Mouse (Mus musculus): ENCODE measurements around the gene Ankrd28. TPM values are rescaled to one million over a fixed set of nuclear protein-coding genes. Genes with fewer than 3 reads are reported as not detected.
"Not testable (repeated sequence)": the region's sequence is repeated elsewhere in the genome, so short reads cannot be mapped to it uniquely, and the experiment has no call there.

The Ankrd28 gene
- polyA plus RNA-seq (2012; rRNA removed) = 4.5 and 7.3 TPM in 2 replicates

DNA sequence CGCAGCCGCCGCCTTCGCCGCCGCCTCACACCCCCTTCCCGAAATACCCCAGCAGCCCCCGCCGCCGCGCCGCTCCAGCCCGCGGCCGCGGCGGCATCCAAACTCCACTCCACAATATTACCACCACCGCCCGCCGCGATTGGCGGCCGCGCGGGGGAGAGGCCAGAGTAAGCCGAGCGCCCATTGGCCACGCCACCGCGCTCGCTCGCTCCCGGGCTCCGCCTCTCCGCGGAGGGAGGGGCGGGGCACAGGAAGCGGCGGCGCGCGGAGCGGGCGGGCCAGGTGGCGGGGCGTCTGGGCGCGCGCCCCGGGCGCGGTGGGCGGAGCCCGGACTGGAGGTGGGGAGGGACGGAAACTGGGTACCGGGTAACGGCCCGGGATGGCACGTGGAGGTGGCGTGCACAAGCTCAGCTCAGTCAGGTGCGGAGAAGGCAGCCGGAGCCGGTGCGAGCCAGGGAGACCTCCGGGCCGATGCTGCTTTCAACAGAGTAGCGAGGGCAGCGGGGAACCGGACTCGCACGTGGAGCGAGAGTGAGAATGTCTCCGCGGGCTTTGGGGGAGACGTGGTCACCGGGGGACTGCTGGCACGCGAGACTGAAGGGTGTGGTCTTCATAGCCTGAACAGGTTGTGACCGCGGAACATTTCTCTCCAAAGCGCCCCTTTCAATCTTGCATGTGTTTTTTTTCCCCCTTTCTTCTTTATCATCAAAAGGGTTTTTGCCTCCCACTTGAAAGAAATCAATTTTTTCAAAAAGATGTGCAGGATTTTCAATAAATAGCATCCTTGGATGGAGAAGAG, at the start of gene Ankrd28:
Gene Ankrd28 (minus strand): TSS at position 81 of the 799 bp plus-strand sequence.
- under 1% methylated on average over 81 of the region's 81 CpGs for WGBS
- peak; percentile 75 for DNase-seq (ENCODE audit: low read depth, low spot score)

DNA sequence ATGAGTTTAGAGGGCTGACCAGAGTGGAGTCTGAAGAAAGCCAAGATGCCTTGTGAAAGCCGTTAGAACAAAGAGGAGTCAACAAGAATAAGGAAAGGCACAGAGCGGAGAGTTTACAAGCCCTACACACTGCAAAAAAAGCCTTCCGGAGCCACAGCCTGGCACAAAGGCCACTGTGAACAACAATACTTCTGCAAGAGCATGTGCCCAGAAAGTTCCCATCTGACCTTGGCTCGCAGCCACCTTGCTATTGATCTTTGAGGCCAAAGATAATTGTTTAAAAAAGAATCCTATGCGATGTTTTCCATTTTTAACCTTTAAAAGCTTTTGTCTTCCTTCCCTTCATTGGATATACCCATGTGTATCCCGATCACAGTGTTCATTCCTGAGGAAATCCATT, 49.0 kb upstream of the Ankrd28 start:
- WGBS = 67% methylated on average over 6 of the region's 6 CpGs

DNA sequence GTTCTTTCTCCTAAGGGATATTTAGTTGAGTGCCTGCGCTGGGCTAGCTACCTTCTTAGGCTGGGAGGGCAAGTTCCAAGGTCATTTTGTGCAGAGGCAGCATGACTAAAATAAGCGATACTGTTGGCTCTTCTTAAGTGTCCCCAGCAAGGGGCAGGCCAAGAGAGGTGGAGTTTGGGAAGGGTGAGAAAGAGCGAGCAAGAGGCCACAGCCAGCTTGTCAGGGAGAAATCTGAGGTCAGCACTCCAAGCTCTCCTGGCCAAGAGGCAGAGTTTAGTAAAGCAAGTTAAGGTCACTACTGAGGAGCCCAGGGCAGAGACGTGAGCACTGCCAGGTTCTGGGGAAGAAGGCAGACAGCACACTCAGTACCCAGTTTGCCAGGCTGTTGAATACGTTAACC, 41.7 kb upstream of the Ankrd28 start:
- no peak for DNase-seq (ENCODE audit: low read depth, low spot score)
- 61% methylated on average over 5 of the region's 5 CpGs for WGBS

More for the DNA sequence above, 49.0 kb upstream of the Ankrd28 start:
- no peak for DNase-seq (ENCODE audit: low read depth, low spot score)

DNA sequence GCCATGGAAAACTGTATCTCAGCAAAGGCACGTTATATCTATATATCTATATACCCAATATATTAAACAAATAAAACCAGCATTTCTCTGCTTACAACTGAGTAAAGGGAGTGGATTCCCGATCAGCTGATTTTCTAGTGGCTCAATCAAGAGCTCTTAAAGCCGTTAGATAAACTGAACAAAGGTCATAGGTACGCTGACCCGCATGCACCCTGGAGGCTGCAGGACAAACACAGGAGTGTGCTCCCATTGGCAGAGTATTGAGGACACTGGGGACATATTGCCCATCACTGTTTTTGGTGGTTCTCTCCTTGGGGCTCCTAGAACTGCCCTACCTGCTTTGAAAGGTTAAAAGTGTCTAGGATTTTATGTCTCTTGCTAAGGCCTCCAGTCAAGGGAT, 40.0 kb upstream of the Ankrd28 start:
- DNase-seq (ENCODE audit: low read depth, low spot score) = no peak
- 44% methylated on average over 5 of the region's 5 CpGs for WGBS

DNA sequence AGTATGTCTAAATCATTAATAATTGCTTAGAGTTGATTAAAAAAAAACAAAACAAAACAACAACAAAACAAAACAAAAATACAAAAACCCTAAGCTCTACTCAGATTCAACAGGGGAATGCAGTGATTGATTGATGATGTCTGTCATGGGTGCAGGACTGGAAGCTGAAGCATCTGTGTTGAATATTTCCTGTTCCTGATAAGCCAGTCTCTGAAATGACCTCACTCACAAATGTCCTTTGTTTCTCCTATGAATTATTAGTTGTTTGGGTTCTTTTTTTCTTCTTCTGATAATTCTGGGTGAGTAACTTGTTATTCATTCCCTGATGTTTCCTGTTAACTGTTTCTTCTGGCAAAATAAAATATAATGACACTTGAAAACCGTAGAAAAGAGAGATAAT, 38.1 kb upstream of the Ankrd28 start:
- WGBS = 53% methylated on average over 1 of the region's 1 CpGs
- DNase-seq (ENCODE audit: low read depth, low spot score) = no peak

DNA sequence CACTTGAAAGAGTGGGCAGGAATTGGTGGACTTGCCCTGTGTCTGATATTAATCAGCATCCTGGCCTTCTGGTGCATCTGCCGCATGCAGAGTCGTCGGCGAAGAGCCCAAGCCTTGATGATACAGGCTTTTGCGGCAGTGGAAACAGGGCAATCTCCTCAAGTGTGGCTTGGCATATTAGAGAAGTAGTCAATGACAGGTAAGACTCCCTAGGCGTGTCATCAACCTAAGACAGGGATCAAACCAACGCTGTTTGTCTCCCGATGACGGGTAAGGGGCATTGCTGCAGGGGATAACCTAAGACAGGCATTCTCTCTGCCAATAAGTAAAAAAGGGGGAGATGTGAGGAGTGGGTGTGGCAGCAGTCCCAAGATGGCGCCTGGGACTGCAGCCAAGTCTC, 35.9 kb upstream of the Ankrd28 start:
- 93% methylated on average over 10 of the region's 10 CpGs for WGBS
- DNase-seq (ENCODE audit: low read depth, low spot score) = not testable (repeated sequence)

DNA sequence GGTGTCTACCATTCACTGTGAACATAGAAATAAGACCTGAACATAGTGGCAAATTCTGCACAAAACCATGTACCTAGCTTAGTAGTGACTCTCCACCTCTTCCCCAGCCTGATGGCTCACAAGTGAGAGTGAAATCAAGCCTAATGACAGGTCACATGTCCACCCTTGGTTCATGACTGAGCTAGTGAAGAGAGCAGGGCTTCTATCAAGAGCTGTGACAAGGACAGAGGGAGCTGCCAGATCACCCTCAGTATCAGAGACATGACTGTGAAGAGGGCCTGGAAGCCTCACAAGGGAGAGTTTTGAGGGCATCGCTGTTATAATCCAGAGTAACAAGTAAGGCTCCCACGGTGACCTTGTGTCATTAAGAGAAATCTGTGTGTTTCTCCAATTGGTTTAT, 28.2 kb upstream of the Ankrd28 start:
- no peak for DNase-seq (ENCODE audit: low read depth, low spot score)
- 91% methylated on average over 2 of the region's 2 CpGs for WGBS

DNA sequence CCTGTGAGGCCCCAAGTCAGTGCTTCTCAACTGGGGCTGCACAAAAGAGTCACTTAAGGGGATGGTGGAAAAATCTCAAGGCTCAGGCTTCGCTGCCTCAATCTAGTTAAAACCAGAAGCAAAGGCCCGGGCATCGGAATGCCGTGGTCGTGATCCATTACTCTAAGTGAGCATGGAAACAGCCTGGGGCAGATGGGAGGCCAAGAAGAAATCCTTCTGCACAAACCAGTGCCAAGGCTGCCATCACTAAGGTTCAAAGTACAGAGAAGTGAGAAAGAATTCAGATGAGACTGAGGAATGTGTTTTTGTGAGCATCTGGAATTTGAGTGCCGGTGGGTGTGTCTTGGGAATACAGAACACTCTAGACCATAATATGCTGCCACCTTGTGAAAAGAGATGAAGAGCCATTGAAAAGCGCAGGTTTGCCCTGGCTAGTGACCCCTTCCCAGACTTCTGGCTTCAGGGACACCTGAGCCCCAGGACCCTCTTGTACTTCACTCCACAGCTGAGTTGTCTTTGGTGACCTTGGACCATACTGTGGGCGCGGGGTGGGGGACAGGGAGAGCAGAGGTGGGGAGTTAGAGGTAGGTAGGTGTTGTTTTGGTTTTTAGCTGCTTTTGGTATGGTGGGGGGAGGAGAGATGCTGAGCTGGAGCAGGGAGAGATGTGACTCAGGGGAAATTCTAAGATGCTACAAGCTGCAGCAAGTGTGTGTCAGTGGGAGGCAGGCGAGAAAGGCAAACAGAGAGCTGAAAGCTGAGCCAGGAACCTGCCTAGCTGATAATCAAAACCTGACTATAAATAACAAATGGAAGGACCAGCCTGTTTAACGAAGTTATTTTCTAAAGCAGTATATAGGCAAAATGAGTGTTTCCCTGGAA, 26.9 kb upstream of the Ankrd28 start:
- DNase-seq (ENCODE audit: low read depth, low spot score) = no peak
- WGBS = 71% methylated on average over 11 of the region's 11 CpGs

DNA sequence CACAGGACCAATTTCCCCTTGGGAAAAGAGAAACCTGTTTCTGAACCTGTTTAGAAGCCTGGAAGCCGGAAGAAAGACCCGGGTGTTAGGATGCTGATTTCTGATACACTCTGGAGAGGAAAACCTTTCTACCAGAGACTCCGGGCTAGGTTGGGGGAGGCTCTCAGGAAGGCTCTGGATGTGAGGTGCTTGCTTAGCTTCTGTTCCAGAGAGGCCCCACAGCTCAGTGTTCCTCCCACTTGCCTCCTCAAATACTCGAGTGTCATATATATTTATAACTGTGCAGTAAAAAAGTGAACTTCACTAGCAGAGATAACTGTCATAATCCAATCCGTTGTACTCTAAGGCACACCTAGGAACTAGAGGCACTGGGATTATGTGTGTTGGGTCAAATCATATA, 25.6 kb upstream of the Ankrd28 start:
- 40% methylated on average over 5 of the region's 5 CpGs for WGBS
- no peak for DNase-seq (ENCODE audit: low read depth, low spot score)

DNA sequence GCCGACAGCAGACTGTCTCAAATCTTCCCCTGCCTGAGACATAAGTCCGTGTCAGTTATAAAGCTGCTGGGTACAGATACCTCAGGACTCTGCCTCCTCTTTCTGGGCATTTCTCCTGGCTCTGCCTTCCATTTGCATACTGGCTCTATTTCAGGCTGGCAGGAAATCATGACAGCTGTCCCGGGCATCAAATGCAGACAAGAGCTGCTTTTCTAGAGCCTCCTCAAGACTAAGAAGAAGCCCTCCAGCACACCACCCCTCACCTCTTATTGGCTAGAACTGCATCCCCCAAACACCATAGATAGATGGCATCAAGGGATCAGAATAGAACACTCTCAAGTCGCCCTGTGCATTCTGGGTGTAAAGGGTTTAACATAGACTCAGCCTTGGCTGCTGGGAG, 24.2 kb upstream of the Ankrd28 start:
- WGBS = 71% methylated on average over 4 of the region's 4 CpGs
- no peak for DNase-seq (ENCODE audit: low read depth, low spot score)

DNA sequence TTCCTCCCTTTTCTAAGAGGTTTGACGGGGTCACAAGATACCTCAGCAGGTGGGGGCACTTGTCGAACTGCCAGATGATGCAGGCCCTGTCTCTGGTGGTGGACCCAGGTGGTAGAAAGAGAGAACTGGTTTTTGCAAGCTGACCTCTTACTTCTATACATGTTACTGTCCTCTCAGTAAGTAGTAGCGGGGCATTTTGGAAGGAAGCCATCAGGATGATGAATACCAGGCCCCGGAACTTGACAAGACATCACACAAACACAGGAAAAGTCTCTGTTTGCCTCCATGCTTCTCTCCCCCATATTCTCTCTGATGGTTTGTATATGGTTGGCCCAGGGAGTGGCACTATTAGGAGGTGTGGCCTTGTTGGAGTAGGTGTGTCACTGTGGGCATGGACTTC, 13.1 kb upstream of the Ankrd28 start:
- 73% methylated on average over 4 of the region's 4 CpGs for WGBS

DNA sequence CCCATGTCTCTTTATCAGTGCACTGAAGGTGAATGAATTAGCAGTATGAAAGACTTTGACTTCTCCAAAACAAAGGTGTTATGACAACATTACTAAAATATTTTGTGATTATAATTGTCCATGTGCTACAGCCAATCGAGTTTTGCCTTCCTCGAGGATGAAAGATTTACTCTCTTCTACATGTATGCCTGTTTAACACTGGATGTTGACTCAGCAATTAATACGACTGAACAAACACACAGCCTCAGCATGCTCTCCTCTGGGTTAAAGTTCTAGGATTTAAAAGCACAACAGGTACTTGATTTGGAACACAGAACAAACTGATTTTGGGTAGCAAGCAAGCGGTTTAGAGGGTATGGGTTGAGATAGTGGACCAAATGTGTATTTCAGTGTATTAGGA, 1.6 kb upstream of the Ankrd28 start:
- 39% methylated on average over 4 of the region's 4 CpGs for WGBS
- no peak for DNase-seq (ENCODE audit: low read depth, low spot score)

More for the DNA sequence above, 13.1 kb upstream of the Ankrd28 start:
- no peak for DNase-seq (ENCODE audit: low read depth, low spot score)

DNA sequence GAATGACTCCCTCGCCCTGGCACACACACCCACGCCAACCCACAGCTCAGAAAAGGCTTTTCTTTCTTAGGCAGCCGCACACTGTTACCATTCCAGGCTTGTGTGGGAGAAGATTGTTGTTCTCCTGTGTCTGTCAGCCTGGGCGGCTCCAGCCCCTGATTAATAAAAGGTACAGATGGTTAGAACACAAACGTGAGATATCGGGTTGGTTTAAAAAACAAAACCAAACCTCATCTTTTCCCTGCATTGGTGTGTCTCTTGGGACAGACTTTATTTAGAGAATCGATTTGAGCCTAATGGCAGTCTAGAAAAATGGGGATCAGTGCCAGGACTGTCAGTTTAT, 890 bp upstream of the Ankrd28 start:
- DNase-seq (ENCODE audit: low read depth, low spot score) = no peak
- 5% methylated on average over 7 of the region's 7 CpGs for WGBS

DNA sequence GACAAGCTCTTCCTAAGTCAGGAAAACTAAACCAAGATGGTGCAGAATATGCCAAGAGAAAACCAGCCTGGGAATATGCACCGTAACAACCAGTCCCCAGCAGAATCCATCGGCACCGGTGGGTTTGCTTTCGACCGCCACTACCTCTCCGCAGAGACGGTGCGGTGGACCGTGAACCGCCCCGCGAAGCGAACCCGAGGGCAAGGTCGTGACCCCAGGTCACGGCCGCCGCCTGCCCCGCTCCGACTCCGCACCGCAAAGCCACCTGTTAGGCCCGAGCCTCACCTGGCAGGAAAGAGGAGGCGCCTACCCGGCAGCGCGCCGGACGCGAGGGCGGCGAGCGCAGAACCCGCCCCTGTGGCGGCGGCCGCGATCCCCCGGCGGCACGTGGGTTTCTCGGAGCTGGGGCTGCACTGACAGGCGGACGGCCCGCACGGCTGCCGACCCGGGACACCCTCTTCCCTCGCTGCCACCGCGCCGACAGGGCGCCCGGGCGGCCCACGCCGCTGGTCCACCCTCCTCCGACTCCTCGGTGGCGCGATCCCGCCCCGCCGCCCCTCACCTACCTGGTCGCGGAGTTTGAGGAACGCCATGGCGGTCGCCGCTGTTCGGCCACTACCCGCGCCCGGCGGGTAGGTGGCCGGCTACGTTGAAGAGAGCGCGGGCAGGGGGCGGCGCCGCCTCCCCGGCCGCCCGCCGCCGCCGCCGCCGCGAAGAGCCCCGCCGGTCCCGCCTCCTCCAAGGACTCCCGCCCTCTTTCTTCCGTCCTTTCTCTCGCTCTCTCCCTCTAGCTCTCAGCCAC, 489 bp downstream of the Ankrd28 start:
- DNase-seq (ENCODE audit: low read depth, low spot score) = peak; percentile 22
- WGBS = under 1% methylated on average over 83 of the region's 97 CpGs

DNA sequence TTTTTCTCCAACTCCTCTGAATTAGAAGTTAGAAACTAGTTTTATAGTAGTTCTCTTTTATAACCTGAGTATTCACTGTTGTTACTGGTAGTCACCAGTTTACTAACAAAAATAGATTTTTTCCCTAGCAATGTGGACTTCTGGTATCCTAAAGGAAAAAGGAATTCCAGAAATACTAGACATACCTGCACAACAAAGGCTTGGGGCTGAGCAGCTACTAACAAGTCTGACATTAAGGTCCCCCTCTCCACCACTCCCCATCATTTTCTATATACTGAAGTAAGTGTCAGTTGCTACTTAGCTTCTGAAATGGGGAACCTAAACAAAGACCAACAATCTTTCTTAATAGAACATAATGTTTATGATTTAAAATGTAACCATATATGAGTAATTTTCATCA, 3.2 kb downstream of the Ankrd28 start:
- DNase-seq (ENCODE audit: low read depth, low spot score) = no peak

DNA sequence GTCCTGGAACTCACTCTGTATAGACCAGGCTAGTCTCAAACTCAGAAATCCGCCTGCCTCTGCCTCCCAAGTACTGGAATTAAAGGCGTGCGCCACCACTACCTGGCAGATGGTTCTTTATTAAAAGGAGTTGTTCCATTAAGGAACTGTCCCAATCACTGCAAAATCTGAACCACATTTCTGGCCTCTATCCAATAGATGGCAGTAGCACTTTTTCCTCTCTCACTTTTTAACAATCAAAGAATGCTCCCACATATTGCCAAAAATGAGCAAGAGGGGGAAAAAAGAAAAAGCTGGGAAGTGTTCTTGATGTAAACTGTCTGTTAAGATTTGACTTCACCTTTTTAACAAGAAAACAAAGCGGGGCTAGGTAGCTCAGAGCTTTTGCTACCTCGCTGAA, 20.5 kb downstream of the Ankrd28 start:
- 92% methylated on average over 5 of the region's 5 CpGs for WGBS
- no peak for DNase-seq (ENCODE audit: low read depth, low spot score)

DNA sequence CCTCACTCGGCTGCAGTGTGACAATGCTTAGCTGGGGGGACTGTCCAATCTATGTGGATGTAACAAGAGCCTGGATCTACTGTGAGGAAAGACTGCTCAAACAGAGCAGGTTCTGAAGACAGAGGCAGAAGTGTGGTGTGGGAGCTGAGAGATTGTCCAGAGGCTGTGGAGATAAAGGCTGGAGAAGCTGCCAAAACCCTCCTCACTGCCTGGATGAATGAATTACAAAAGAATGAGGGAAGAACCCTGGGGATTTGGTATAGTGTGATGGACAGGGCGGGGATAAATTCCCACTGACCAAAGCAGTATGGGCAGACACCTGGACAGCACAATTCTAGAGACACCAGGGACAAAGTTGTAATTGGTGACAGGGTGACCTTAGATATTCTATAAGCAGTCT, 26.7 kb downstream of the Ankrd28 start:
- DNase-seq (ENCODE audit: low read depth, low spot score) = no peak
- WGBS = 80% methylated on average over 2 of the region's 2 CpGs

DNA sequence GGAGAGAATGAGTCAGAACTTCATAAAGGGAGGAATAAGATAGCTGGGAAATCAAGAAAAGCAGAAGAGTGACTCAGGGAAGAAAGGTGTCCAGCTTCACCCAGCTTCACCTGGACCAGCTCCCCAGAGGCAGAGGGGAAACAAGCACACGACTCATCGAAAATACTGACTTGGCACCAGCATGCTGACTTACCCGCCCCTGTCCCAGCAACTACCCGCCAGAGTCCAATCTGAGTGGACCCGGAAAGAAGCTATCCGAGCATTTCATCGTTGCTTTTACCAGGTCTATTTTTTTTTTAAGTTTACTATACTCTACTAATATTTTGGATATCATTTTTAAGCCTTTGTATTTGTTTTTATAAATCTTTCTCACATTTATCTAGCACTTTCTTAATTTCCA, 29.5 kb downstream of the Ankrd28 start:
- WGBS = 32% methylated on average over 7 of the region's 7 CpGs
- no peak for DNase-seq (ENCODE audit: low read depth, low spot score)

DNA sequence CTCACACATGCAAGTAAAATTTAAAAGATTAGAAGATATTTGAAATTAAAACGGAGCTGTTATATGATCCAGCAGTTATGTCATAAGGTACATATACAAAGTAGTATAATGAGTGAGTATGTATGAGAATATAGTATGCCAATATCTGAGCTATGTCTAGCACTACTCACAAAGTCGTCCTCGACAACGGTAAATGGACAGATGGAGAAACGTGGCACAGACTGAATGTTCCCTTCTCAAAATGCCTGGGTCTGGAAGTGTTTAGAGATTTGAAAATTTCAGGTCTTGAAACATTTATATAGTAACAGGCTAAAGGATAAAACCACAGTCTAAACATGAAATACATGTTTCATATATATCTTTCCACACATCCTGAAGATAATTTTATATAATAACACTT, 30.0 kb downstream of the Ankrd28 start:
- 83% methylated on average over 5 of the region's 5 CpGs for WGBS

DNA sequence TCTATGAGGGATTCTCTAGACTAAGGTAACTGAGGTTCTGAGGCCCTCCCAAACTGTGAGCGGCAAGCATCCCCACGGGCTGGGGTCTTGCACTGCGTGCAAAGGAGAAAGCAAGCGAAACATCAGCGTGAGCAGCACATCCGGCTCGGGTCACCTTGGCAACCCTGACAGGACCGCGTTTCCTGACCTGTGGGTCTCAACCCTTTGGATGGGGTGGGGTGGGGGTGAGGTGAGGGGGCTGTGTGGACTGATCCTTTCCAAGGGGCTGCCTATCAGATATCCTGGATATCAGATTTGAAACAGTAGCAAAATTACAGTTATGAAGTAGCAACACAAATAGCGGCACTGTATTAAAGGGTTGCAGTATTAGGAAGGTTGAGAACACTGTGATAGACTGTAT, 31.5 kb downstream of the Ankrd28 start:
- 80% methylated on average over 10 of the region's 10 CpGs for WGBS
- DNase-seq (ENCODE audit: low read depth, low spot score) = no peak

More for the DNA sequence above, 30.0 kb downstream of the Ankrd28 start:
- no peak for DNase-seq (ENCODE audit: low read depth, low spot score)

All from large intestine, adult 2 months (tissue).